Comparison of ENCODE assay signal across 8 mouse cellular contexts in the genomic region with DNA sequence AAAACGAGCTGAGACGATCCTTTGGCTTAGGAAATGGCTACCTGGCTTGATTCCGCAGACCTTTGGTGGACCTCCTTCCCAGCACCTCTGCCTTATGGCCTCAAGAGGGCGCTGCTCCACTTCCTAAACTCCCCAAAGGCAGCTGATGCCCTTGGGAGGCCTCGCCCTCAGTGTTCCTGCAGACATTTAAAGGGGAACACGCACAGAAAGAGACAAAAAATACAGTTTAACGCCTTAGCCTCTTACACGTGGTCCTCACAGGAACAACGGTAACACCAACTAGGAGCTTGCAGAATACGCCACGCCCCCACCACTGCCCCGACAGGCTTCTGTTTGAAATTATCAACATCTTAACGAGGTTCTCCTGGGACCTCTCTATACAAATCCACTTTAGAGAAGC.
DNase-seq lines count a peak whose midpoint lies in the region; ATAC-seq and TF ChIP-seq lines count a peak whose summit lies in the region.

No protein-coding gene starts in this region.

- peak; percentile 88 for TF ChIP-seq CTCF in Patski (IDR thresholded peaks at IDR 0.05)

- CTCF ChIA-PET in Patski (lab: Charles Lee): interaction anchor here (0.7 to 2.0 kb wide), 9 partner anchors 10 to 518 kb away, joined by 3 to 7 read pairs (median 5); no protein-coding TSS in a partner anchor

- H3K9me3 ChIP-seq in hindbrain, embryonic 15.5 days: 0 out of 2 replicates have a peak, but pooled peaks cover 6% of the 10 kb centered on the region

- POLR2A ChIA-PET in Patski (lab: Charles Lee): no interaction called here

- in situ Hi-C loops in Patski (cut with MboI; ENCODE audit: low pct_unique_long_range_greater_than_20kb): no loop called here

- ATAC-seq in Patski: peak; percentile 33
- peak; percentile 35 for ATAC-seq in hindbrain, embryonic 15.5 days (ENCODE audit: low FRiP score, low read depth)

- H3K36me3 ChIP-seq in hindbrain, embryonic 15.5 days: no peaks in the 10 kb centered on the region

- H3K9ac ChIP-seq in hindbrain, embryonic 15.5 days: 0 out of 2 replicates have a peak overlapping the region, but pooled peaks have one; percentile 8

- H3K4me1 ChIP-seq in hindbrain, embryonic 15.5 days (replicated peaks): peaks cover 30% of the 10 kb centered on the region

- no peak overlapping the region for H3K4me3 ChIP-seq in hindbrain, embryonic 15.5 days

- H3K27ac ChIP-seq in hindbrain, embryonic 15.5 days (replicated peaks): no peak overlapping the region; the same call in 1 of the 2 replicates

- H3K4me2 ChIP-seq in hindbrain, embryonic 15.5 days: peak overlapping the region; percentile 57

- DNase-seq in Patski (ENCODE audit: low read depth, low spot score): no peak
- peak; percentile 86 to 88 for DNase-seq in cerebellum, postnatal 10 days
- DNase-seq in frontal cortex, postnatal 36 days (ENCODE audit: low spot score in 2 of 2): peak; percentile 70 to 89
- peak; percentile 75 to 82 for DNase-seq in left cerebral cortex, adult 18-20 months (ENCODE audit: low spot score in 2 of 2)
- DNase-seq in lung, postnatal 4 days: peak; percentile 91 to 92
- peak; percentile 95 for DNase-seq in retina, postnatal 1 day
- peak; percentile 74 for DNase-seq in thymus, postnatal 4 days

- H3K27me3 ChIP-seq in Patski: no peaks in the 10 kb centered on the region
- H3K27me3 ChIP-seq in hindbrain, embryonic 15.5 days: no peaks in the 10 kb centered on the region

- WGBS in hindbrain, embryonic 15.5 days: 6% methylated on average over 13 of the region's 13 CpGs
